Mouse (Mus musculus): ENCODE measurements at regions not wholly inside any gene's neighbourhood (a gene's known extent, or its start where the extent isn't known, plus 50 kb on each side); places are given as distances from the start of the nearest gene placed in this dataset.

DNA sequence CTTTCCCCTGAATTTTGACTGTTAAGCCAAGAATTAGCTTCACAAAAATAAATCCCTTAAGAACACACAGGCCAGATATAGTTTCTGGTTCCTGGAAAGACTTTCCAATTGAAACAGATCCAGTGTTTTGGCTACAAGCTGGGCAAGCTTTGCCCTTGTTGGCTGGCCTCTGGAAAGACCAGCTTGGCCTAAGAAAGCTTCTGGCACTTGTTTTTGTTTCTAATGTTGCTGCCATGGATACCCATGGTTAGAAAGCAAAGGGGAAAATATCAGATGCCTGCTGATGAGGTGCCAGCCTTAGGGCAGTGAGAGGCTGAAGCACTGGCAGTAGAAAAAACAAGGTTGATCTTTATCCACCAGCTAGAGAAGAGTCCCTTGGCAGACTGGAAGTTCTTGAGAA is 228.2 kb downstream of the Klhl13 start:
- peak; percentile 1 for DNase-seq (ENCODE audit: low spot score)

- no peak for DNase-seq (ENCODE audit: low spot score)
Measured at GRCm38 (mm10) chrX:23095867-23096266, 269.0 kb downstream of the Klhl13 start.

- DNase-seq (ENCODE audit: low spot score), result no peak
Measured at GRCm38 (mm10) chrX:23092774-23093173, 272.1 kb downstream of the Klhl13 start.

DNA sequence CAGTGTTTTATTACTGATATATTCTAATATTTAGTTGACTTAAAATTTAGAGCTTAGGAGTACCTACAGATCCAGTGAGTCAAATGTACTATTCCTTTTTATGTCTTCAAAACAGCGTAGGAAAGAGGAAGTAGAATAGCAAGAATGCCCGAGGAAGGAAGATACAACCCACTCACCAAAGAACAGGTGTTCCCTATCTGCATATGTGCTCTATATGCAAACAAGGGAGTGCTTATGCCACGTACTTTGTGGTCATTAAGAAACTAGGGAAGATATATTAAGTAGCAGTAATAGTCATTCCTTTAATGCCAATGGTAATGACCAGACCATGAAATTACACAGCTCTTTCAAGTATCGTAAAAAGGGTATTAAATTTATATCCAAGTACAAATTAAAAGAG is 298.4 kb downstream of the Klhl13 start:
- no peak for DNase-seq (ENCODE audit: low spot score)

- DNase-seq (ENCODE audit: low spot score), result no peak
Measured at GRCm38 (mm10) chrX:23027622-23028021, 337.3 kb downstream of the Klhl13 start.

- DNase-seq (ENCODE audit: low spot score), result no peak
Measured at GRCm38 (mm10) chrX:23015562-23015961, 349.3 kb downstream of the Klhl13 start.

- DNase-seq (ENCODE audit: low spot score), result no peak
Measured at GRCm38 (mm10) chrX:23015118-23015517, 349.8 kb downstream of the Klhl13 start.
